Mouse (Mus musculus): ENCODE measurements around the gene Ncor2. TPM values are rescaled to one million over a fixed set of nuclear protein-coding genes. Genes with fewer than 3 reads are reported as not detected.

Ncor2 gene
- polyA plus RNA-seq, 1 experiment from 2014 or later, result 25.6 TPM

GRCm38 (mm10) chr5:125043448-125043847 lies 135.6 kb downstream of the Ncor2 start:
- Histone ChIP-seq H3K27ac (no peak overlapping the region), H3K36me3 (ENCODE audit: poor library complexity, severe bottlenecking) (peaks cover 90% of the 10 kb centered on the region), H3K9ac (no peak overlapping the region), H3K4me3 (no peak overlapping the region), H3K9me3 (replicated peaks) (no peaks in the 10 kb centered on the region), H3K27me3 (no peaks in the 10 kb centered on the region), H3K4me2 (no peak overlapping the region), H3K4me1 (peaks cover 22% of the 10 kb centered on the region)
- 90% methylated on average over 6 of the region's 6 CpGs for WGBS
- no peak for ATAC-seq

GRCm38 (mm10) chr5:125041578-125041977 lies 137.4 kb downstream of the Ncor2 start:
- Histone ChIP-seq H3K36me3 (ENCODE audit: poor library complexity, severe bottlenecking) (peaks cover 90% of the 10 kb centered on the region), H3K4me1 (peaks cover 21% of the 10 kb centered on the region), H3K4me2 (no peak overlapping the region), H3K27me3 (no peaks in the 10 kb centered on the region), H3K9ac (no peak overlapping the region), H3K4me3 (no peak overlapping the region), H3K27ac (peak overlapping the region; percentile 10; the same call in 1 of the 2 replicates), H3K9me3 (replicated peaks) (no peaks in the 10 kb centered on the region)
- 92% methylated on average over 9 of the region's 9 CpGs for WGBS
- no peak for ATAC-seq

GRCm38 (mm10) chr5:125040128-125040584 lies 138.9 kb downstream of the Ncor2 start:
- 81% methylated on average over 5 of the region's 5 CpGs for WGBS
- no peaks in the 10 kb centered on the region for H3K27me3 ChIP-seq
- no peak overlapping the region for H3K9ac ChIP-seq
- peaks cover 8% of the 10 kb centered on the region for H3K4me1 ChIP-seq
- no peak overlapping the region for H3K4me2 ChIP-seq
- H3K9me3 ChIP-seq (replicated peaks), result no peaks in the 10 kb centered on the region
- H3K27ac ChIP-seq, result peak overlapping the region; percentile 36
- peaks cover 93% of the 10 kb centered on the region for H3K36me3 ChIP-seq (ENCODE audit: poor library complexity, severe bottlenecking)
- no peak for ATAC-seq
- H3K4me3 ChIP-seq, result no peak overlapping the region

GRCm38 (mm10) chr5:125039377-125040027 lies 139.5 kb downstream of the Ncor2 start:
- Histone ChIP-seq H3K27ac (no peak overlapping the region), H3K4me3 (no peak overlapping the region), H3K4me2 (no peak overlapping the region), H3K9ac (no peak overlapping the region), H3K4me1 (peaks cover 3% of the 10 kb centered on the region; the same call in 1 of the 2 replicates), H3K27me3 (no peaks in the 10 kb centered on the region), H3K36me3 (ENCODE audit: poor library complexity, severe bottlenecking) (peaks cover 95% of the 10 kb centered on the region), H3K9me3 (replicated peaks) (no peaks in the 10 kb centered on the region)
- ATAC-seq, result no peak
- WGBS, result 96% methylated on average over 8 of the region's 8 CpGs

- WGBS, result 87% methylated on average over 8 of the region's 8 CpGs
- ATAC-seq, result no peak
- H3K36me3 ChIP-seq (ENCODE audit: poor library complexity, severe bottlenecking), result peaks cover 100% of the 10 kb centered on the region
These were observed 142.5 kb downstream of the Ncor2 start for GRCm38 (mm10) chr5:125036483-125036882.

GRCm38 (mm10) chr5:125028911-125029310 lies 150.1 kb downstream of the Ncor2 start:
- 96% methylated on average over 20 of the region's 20 CpGs for WGBS
- Histone ChIP-seq H3K27ac (no peak overlapping the region), H3K9me3 (replicated peaks) (no peaks in the 10 kb centered on the region), H3K4me2 (no peak overlapping the region), H3K4me3 (no peak overlapping the region), H3K4me1 (no peaks in the 10 kb centered on the region), H3K36me3 (ENCODE audit: poor library complexity, severe bottlenecking) (peaks cover 100% of the 10 kb centered on the region), H3K9ac (no peak overlapping the region), H3K27me3 (no peaks in the 10 kb centered on the region)
- no peak for ATAC-seq

More at GRCm38 (mm10) chr5:125036483-125036882, 142.5 kb downstream of the Ncor2 start:
- Histone ChIP-seq H3K9ac (no peak overlapping the region), H3K27me3 (no peaks in the 10 kb centered on the region), H3K4me1 (no peaks in the 10 kb centered on the region), H3K4me2 (no peak overlapping the region), H3K27ac (no peak overlapping the region), H3K4me3 (no peak overlapping the region), H3K9me3 (replicated peaks) (no peaks in the 10 kb centered on the region)

GRCm38 (mm10) chr5:125028371-125028770 lies 150.6 kb downstream of the Ncor2 start:
- Histone ChIP-seq H3K27ac (no peak overlapping the region), H3K4me3 (no peak overlapping the region), H3K4me1 (no peaks in the 10 kb centered on the region), H3K9me3 (replicated peaks) (no peaks in the 10 kb centered on the region), H3K9ac (no peak overlapping the region), H3K27me3 (no peaks in the 10 kb centered on the region), H3K36me3 (ENCODE audit: poor library complexity, severe bottlenecking) (peaks cover 100% of the 10 kb centered on the region), H3K4me2 (no peak overlapping the region)
- 93% methylated on average over 15 of the region's 15 CpGs for WGBS
- no peak for ATAC-seq

- no peak overlapping the region for H3K4me2 ChIP-seq
These were observed 155.0 kb downstream of the Ncor2 start for GRCm38 (mm10) chr5:125024002-125024401.

GRCm38 (mm10) chr5:125021298-125021697 lies 157.7 kb downstream of the Ncor2 start:
- Histone ChIP-seq H3K27me3 (no peaks in the 10 kb centered on the region), H3K27ac (no peak overlapping the region), H3K4me2 (no peak overlapping the region), H3K4me3 (no peak overlapping the region), H3K9me3 (replicated peaks) (no peaks in the 10 kb centered on the region), H3K9ac (no peak overlapping the region), H3K4me1 (peaks cover 9% of the 10 kb centered on the region), H3K36me3 (ENCODE audit: poor library complexity, severe bottlenecking) (peaks cover 97% of the 10 kb centered on the region)
- 80% methylated on average over 11 of the region's 11 CpGs for WGBS
- no peak for ATAC-seq

More at GRCm38 (mm10) chr5:125024002-125024401, 155.0 kb downstream of the Ncor2 start:
- Histone ChIP-seq H3K27ac (no peak overlapping the region), H3K4me1 (no peaks in the 10 kb centered on the region), H3K27me3 (no peaks in the 10 kb centered on the region), H3K9me3 (replicated peaks) (no peaks in the 10 kb centered on the region), H3K9ac (no peak overlapping the region), H3K36me3 (ENCODE audit: poor library complexity, severe bottlenecking) (peaks cover 97% of the 10 kb centered on the region), H3K4me3 (no peak overlapping the region)
- WGBS, result 83% methylated on average over 14 of the region's 14 CpGs
- no peak for ATAC-seq

GRCm38 (mm10) chr5:125019099-125019498 lies 159.9 kb downstream of the Ncor2 start:
- peaks cover 93% of the 10 kb centered on the region for H3K36me3 ChIP-seq (ENCODE audit: poor library complexity, severe bottlenecking)
- H3K27ac ChIP-seq, result no peak overlapping the region
- ATAC-seq, result no peak
- H3K4me2 ChIP-seq, result no peak overlapping the region
- peaks cover 9% of the 10 kb centered on the region for H3K4me1 ChIP-seq
- 85% methylated on average over 5 of the region's 5 CpGs for WGBS
- H3K9me3 ChIP-seq (replicated peaks), result no peaks in the 10 kb centered on the region
- no peak overlapping the region for H3K9ac ChIP-seq
- no peak overlapping the region for H3K4me3 ChIP-seq
- H3K27me3 ChIP-seq, result no peaks in the 10 kb centered on the region

GRCm38 (mm10) chr5:125017332-125017731 lies 161.7 kb downstream of the Ncor2 start:
- peak overlapping the region; percentile 14; the same call in 1 of the 2 replicates for H3K27ac ChIP-seq
- WGBS, result 53% methylated on average over 15 of the region's 15 CpGs
- no peaks in the 10 kb centered on the region for H3K27me3 ChIP-seq
- peak; percentile 44; the same call in 1 of the 2 replicates for ATAC-seq
- H3K9me3 ChIP-seq (replicated peaks), result no peaks in the 10 kb centered on the region
- H3K4me1 ChIP-seq, result peaks cover 9% of the 10 kb centered on the region
- H3K4me3 ChIP-seq, result no peak overlapping the region
- peaks cover 86% of the 10 kb centered on the region for H3K36me3 ChIP-seq (ENCODE audit: poor library complexity, severe bottlenecking)
- H3K9ac ChIP-seq, result no peak overlapping the region
- no peak overlapping the region for H3K4me2 ChIP-seq

- Histone ChIP-seq H3K4me2 (no peak overlapping the region), H3K9ac (no peak overlapping the region), H3K4me3 (no peak overlapping the region), H3K36me3 (ENCODE audit: poor library complexity, severe bottlenecking) (peaks cover 80% of the 10 kb centered on the region), H3K9me3 (replicated peaks) (no peaks in the 10 kb centered on the region), H3K27me3 (no peaks in the 10 kb centered on the region), H3K27ac (no peak overlapping the region; the same call in 1 of the 2 replicates), H3K4me1 (peaks cover 9% of the 10 kb centered on the region)
- no peak for ATAC-seq
- 91% methylated on average over 17 of the region's 17 CpGs for WGBS
These were observed 162.4 kb downstream of the Ncor2 start for GRCm38 (mm10) chr5:125016421-125017242.
